Mouse (Mus musculus) MEL (cell line): ENCODE data around the gene Gsto2. TPM values are rescaled to one million over a fixed set of nuclear protein-coding genes. Genes with fewer than 3 reads are reported as not detected.

Experiments used
- DNase-seq: peaks from one replicate; pipeline ENCODE4 v3.0.0; 2011; ENCODE audit warnings: low read depth, low spot score
- H3K27ac ChIP-seq: 2 replicates; pipeline ENCODE4 v1.5.1; 2012; ENCODE audit warnings: low read depth, mild to moderate bottlenecking, control low read depth, low read length, moderate library complexity; ENCODE audit not compliant: control insufficient read depth
- H3K27me3 ChIP-seq, 2 experiments: fragments of 150-350 bp in 1 of 2; sonication (generic) in 1 of 2; 2 replicates each; pipeline ENCODE4 v1.6.1; 2012; ENCODE audit warnings: low read length in 2 of 2, mild to moderate bottlenecking in 2 of 2, improper control_type of control experiment in 1 of 2, moderate library complexity in 1 of 2; ENCODE audit not compliant: insufficient read depth in 2 of 2, control insufficient read depth in 1 of 2
- H3K36me3 ChIP-seq, 2 experiments: 2 replicates each; pipeline ENCODE4 v1.6.1; 2012 to 2014; ENCODE audit warnings: low read length in 2 of 2, improper control_type of control experiment in 1 of 2, inconsistent platforms in 1 of 2, mild to moderate bottlenecking in 1 of 2; ENCODE audit not compliant: insufficient read depth in 2 of 2, control insufficient read depth in 1 of 2
- H3K4me1 ChIP-seq, 2 experiments: fragments of 150-350 bp in 1 of 2; sonication (generic) in 1 of 2; 2 replicates each; pipeline ENCODE4 v1.6.1; 2012; ENCODE audit warnings: low read length in 2 of 2, improper control_type of control experiment in 1 of 2, mild to moderate bottlenecking in 1 of 2; ENCODE audit not compliant: insufficient read depth in 2 of 2, control insufficient read depth in 1 of 2
- H3K4me3 ChIP-seq, 2 experiments: fragments of 150-350 bp in 1 of 2; sonication (generic) in 1 of 2; 2 replicates each; pipeline ENCODE4 v1.5.1; 2012; ENCODE audit warnings: low read depth in 2 of 2, low read length in 2 of 2, mild to moderate bottlenecking in 2 of 2, moderate library complexity in 2 of 2, control low read depth in 1 of 2, improper control_type of control experiment in 1 of 2; ENCODE audit not compliant: control insufficient read depth in 1 of 2, insufficient read depth in 1 of 2
- H3K79me2 ChIP-seq: 2 replicates; pipeline ENCODE4 v1.6.1; 2012; ENCODE audit warnings: mild to moderate bottlenecking, low read length, moderate library complexity; ENCODE audit not compliant: control insufficient read depth, poor library complexity, insufficient read depth
- H3K9ac ChIP-seq: 2 replicates; pipeline ENCODE4 v1.6.1; 2012; ENCODE audit warnings: low read depth, mild to moderate bottlenecking, control low read depth, low read length, moderate library complexity; ENCODE audit not compliant: control insufficient read depth, poor library complexity, severe bottlenecking
- H3K9me3 ChIP-seq: fragments of 150-350 bp; sonication (generic); replicated peaks from 2 replicates; pipeline ENCODE4 v1.6.1; 2012; ENCODE audit warnings: mild to moderate bottlenecking, low read length, improper control_type of control experiment, moderate library complexity; ENCODE audit not compliant: insufficient read depth
- CTCF ChIP-seq, 3 experiments: IDR thresholded peaks in 2 of 3; conservative IDR thresholded peaks in 1 of 3; 2 replicates each; pipeline ENCODE4 v1.5.1; 2011 to 2012; ENCODE audit warnings: low read length in 3 of 3, low read depth in 2 of 3, mild to moderate bottlenecking in 2 of 3, improper control_type of control experiment in 1 of 3, inconsistent platforms in 1 of 3, mixed read lengths in 1 of 3, moderate library complexity in 1 of 3; ENCODE audit not compliant: control insufficient read depth in 1 of 3, insufficient read depth in 1 of 3, poor library complexity in 1 of 3, severe bottlenecking in 1 of 3
- E2F4 ChIP-seq: IDR thresholded peaks from 2 replicates; pipeline ENCODE4 v1.6.1; 2011; ENCODE audit warnings: low read depth, low read length, improper control_type of control experiment, borderline replicate concordance
- ELF1 ChIP-seq: IDR thresholded peaks from 2 replicates; pipeline ENCODE4 v1.6.1; 2014; ENCODE audit warnings: low read depth, mild to moderate bottlenecking, inconsistent platforms, low read length, improper control_type of control experiment, moderate library complexity
- JUND ChIP-seq: IDR thresholded peaks from 2 replicates; pipeline ENCODE4 v1.6.1; 2011; ENCODE audit warnings: low read depth, mild to moderate bottlenecking, improper control_type of control experiment, low read length
- MAX ChIP-seq: IDR thresholded peaks from 2 replicates; pipeline ENCODE4 v1.6.1; 2011; ENCODE audit warnings: low read length, improper control_type of control experiment
- MAZ ChIP-seq: IDR thresholded peaks from 2 replicates; pipeline ENCODE4 v1.6.1; 2012; ENCODE audit warnings: low read depth, mild to moderate bottlenecking, inconsistent platforms, low read length, improper control_type of control experiment
- MXI1 ChIP-seq: IDR thresholded peaks from 2 replicates; pipeline ENCODE4 v1.6.1; 2011; ENCODE audit warnings: mild to moderate bottlenecking, low read depth, low read length, improper control_type of control experiment
- POLR2A ChIP-seq, 2 experiments: IDR thresholded peaks; 2 replicates each; pipeline ENCODE4 v1.6.1; 2011 to 2012; ENCODE audit warnings: low read length in 2 of 2, mild to moderate bottlenecking in 2 of 2, control low read depth in 1 of 2, improper control_type of control experiment in 1 of 2, low read depth in 1 of 2, moderate library complexity in 1 of 2; ENCODE audit not compliant: control insufficient read depth in 1 of 2, insufficient read depth in 1 of 2, poor library complexity in 1 of 2
- POLR2AphosphoS2 ChIP-seq: IDR thresholded peaks from 2 replicates; pipeline ENCODE4 v1.6.1; 2011; ENCODE audit warnings: low read length, improper control_type of control experiment
- SIN3A ChIP-seq: IDR thresholded peaks from 2 replicates; pipeline ENCODE4 v1.6.1; 2012; ENCODE audit warnings: low read length, improper control_type of control experiment, inconsistent platforms
- SMC3 ChIP-seq: IDR thresholded peaks from 2 replicates; pipeline ENCODE4 v1.6.1; 2011; ENCODE audit warnings: low read depth, low read length, improper control_type of control experiment
- TAL1 ChIP-seq: IDR thresholded peaks from 2 replicates; pipeline ENCODE4 v1.6.1; 2012; ENCODE audit warnings: mild to moderate bottlenecking, inconsistent platforms, low read length, moderate library complexity, mixed read lengths
- TBP ChIP-seq: IDR thresholded peaks from 2 replicates; pipeline ENCODE4 v1.8.0; 2011; ENCODE audit warnings: low read depth, low read length, improper control_type of control experiment
- UBTF ChIP-seq: IDR thresholded peaks from 2 replicates; pipeline ENCODE4 v1.6.1; 2012; ENCODE audit warnings: low read depth, mild to moderate bottlenecking, inconsistent platforms, low read length, improper control_type of control experiment, moderate library complexity, borderline replicate concordance; ENCODE audit not compliant: insufficient read depth
- ZC3H11A ChIP-seq: IDR thresholded peaks from 2 replicates; pipeline ENCODE4 v1.6.1; 2012; ENCODE audit warnings: low read depth, mild to moderate bottlenecking, inconsistent platforms, low read length, improper control_type of control experiment
- ZKSCAN1 ChIP-seq: IDR thresholded peaks from 2 replicates; pipeline ENCODE4 v1.6.1; 2012; ENCODE audit warnings: low read depth, mild to moderate bottlenecking, inconsistent platforms, low read length, improper control_type of control experiment, moderate library complexity
- ZNF384 ChIP-seq: IDR thresholded peaks from 2 replicates; pipeline ENCODE4 v1.6.1; 2012; ENCODE audit warnings: low read depth, mild to moderate bottlenecking, inconsistent platforms, low read length, improper control_type of control experiment
- polyA plus RNA-seq, 2 experiments: library from polyadenylated mRNA; stranded (reverse) in 1 of 2; unstranded in 1 of 2; fragments of >175 nt in 1 of 2; fragments of >200 nt in 1 of 2; gene quantifications; 2 replicates each; pipeline versions ENCODE4 v1.2.1 to v1.2.4; 2012; ENCODE audit warnings: low replicate concordance in 2 of 2, low read depth in 1 of 2; ENCODE audit not compliant: insufficient read length in 2 of 2, insufficient read depth in 1 of 2, missing spikeins in 1 of 2
- total RNA-seq: library from RNA; depleted of rRNA; stranded (reverse); fragments of 300-350 nt; gene quantifications from 2 replicates; pipeline ENCODE4 v1.2.3, GENCODE M21; 2012

Gene Gsto2
- total and polyA plus RNA-seq, 3 experiments = 0.14 TPM; not detected in 2

DNA sequence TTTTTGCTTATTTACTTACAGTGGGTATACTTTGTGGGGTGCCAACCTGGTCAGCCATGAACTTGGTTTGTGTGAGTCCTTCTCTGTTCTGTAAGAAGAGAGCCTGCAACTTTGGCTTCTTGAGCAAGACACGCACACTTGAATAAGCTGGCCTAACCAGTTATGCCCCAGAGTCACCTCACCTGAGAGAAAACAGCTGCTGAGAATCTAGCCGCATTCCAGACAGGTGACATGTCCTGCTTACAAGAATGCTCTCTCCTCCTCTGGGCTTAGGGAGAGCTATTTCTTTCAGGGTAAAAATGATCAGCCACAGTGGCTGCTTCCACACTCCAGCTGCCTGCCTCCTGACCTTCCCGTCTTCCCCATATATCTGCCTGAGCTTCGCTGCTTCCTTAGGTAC, 63.7 kb downstream of the Gsto2 start:
- H3K4me3 ChIP-seq = no peak overlapping the region
- no peaks in the 10 kb centered on the region for H3K36me3 ChIP-seq

DNA sequence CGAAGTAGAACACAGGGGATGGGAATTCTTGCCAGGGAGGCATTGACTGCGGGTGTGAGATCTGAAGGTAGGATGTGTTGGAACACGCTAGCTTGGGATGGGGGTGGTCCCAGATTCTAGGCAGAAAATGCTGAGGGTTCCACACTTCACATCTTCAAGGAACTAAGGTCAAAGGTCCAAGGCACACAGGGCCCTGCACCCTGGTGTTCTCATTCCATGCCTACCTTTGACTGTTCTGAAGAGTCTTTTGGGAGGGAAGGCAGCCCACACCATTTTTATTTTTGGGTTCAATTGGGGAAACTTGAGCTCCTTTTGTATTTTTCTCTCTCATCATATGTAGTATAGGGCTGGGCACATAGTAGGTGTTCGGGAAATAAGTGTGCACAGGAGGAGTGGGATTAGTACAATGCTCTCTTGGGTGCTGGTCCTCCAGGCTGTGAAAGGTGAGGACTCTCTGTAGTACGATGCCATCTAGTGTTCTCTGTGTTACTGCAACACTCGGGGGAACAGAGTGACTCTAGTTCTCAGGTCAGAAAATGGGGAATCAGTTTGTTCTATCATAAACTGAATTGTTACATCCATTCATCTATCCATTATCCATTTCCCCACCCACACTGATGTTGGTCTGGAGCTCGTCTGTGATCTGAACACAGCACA, 66.8 kb downstream of the Gsto2 start:
- H3K27me3 ChIP-seq = no peaks in the 10 kb centered on the region; a peak in 1 of 4 replicates
- no peaks in the 10 kb centered on the region for H3K79me2 ChIP-seq
- 0 out of 4 replicates have a peak, but pooled peaks cover 0 to 3% of the 10 kb centered on the region in 2 experiments for H3K4me1 ChIP-seq
- H3K4me3 ChIP-seq = no peak overlapping the region
- no peak overlapping the region for H3K27ac ChIP-seq
- peak; percentile 41; the same call in 1 of the 2 replicates for TF ChIP-seq MAZ
- TF ChIP-seq SMC3 = peak; percentile 99
- 0 out of 2 replicates have a peak, but pooled peaks have one; percentile 32 for TF ChIP-seq TBP
- no peak for TF ChIP-seq POLR2AphosphoS2
- TF ChIP-seq UBTF = no peak
- peak; percentile 55; the same call in 1 of the 2 replicates for TF ChIP-seq SIN3A
- 0 out of 2 replicates have a peak, but pooled peaks have one; percentile 17 for TF ChIP-seq MXI1
- no peak for TF ChIP-seq JUND
- TF ChIP-seq E2F4 = no peak
- TF ChIP-seq TAL1 = no peak
- TF ChIP-seq CTCF (IDR thresholded peaks at IDR 0.05 in 2 of 3, conservative IDR thresholded peaks at IDR 0.05 in 1 of 3; ENCODE audit: control insufficient read depth in 1 of 3, insufficient read depth in 1 of 3, low read depth in 2 of 3, low read length in 3 of 3, poor library complexity in 1 of 3, severe bottlenecking in 1 of 3) = peak; percentile 76 to 100 (median 83)
- TF ChIP-seq POLR2A (IDR thresholded peaks at IDR 0.05; ENCODE audit: control insufficient read depth in 1 of 2, insufficient read depth in 1 of 2, low read depth in 1 of 2, low read length in 2 of 2, poor library complexity in 1 of 2) = no peak
- TF ChIP-seq ZKSCAN1 = peak; percentile 89; the same call in 1 of the 2 replicates
- TF ChIP-seq ZC3H11A = peak; percentile 97
- TF ChIP-seq MAX = no peak
- TF ChIP-seq ELF1 = no peak
- TF ChIP-seq, all 39 proteins: peak for 8
- DNase-seq = peak; percentile 78
- Histone ChIP-seq H3K9me3 (no peaks in the 10 kb centered on the region), H3K9ac (no peak overlapping the region), H3K36me3 (no peaks in the 10 kb centered on the region)

More for the DNA sequence above, 63.7 kb downstream of the Gsto2 start:
- no peak for TF ChIP-seq JUND
- TF ChIP-seq ZNF384 = no peak
- Histone ChIP-seq H3K27ac (no peak overlapping the region), H3K79me2 (no peaks in the 10 kb centered on the region), H3K9ac (no peak overlapping the region), H3K27me3 (peaks cover 0 to 2% of the 10 kb centered on the region in 2 experiments; a peak in 1 of 4 replicates), H3K9me3 (no peaks in the 10 kb centered on the region), H3K4me1 (no peaks in the 10 kb centered on the region)
- no peak for DNase-seq
